15 mouse cellular contexts compared by ENCODE assay signal in genomic region chr1:165828173-165828572, GRCm38 (mm10). TPM values are rescaled to one million over a fixed set of nuclear protein-coding genes. Genes with fewer than 3 reads are reported as not detected.
DNase-seq lines count a peak whose midpoint lies in the region.
"Had no signal": no experiment of that assay in that cellular context is flagged by ENCODE, and none has a peak within 500 bp of the region (broad histone marks: within the 10 kb centered on the region; RNA-seq: fewer than 3 reads in every experiment).

No protein-coding gene starts in this region.

- DNase-seq in thymus, adult 18-20 months, result peak; percentile 48 to 67
- DNase-seq in thymus, postnatal 0 days (ENCODE audit: low spot score), result no peak
- DNase-seq in T-cell, adult 2 months (ENCODE audit: low spot score), result peak; percentile 52
- peak; percentile 60 for DNase-seq in naive thymus-derived CD4-positive, alpha-beta T cell, adult 2 months (ENCODE audit: low read depth)
- DNase-seq in layer of hippocampus, postnatal 25 days (ENCODE audit: extremely low spot score in 1 of 2, low spot score in 1 of 2), result no peak
- DNase-seq in frontal cortex, postnatal 10 days (ENCODE audit: low spot score in 2 of 2), result no peak
- DNase-seq in cerebellum, adult 8-10 months, result no peak
- DNase-seq: adrenal gland, adult 8-10 months; adrenal gland, postnatal 36 days; cerebellum, adult 2 months; cerebellum, postnatal 14 days; embryo, embryonic 11 days; gastrocnemius, postnatal 10 days; heart, adult 18-20 months; heart, postnatal 14 days had no signal

RNA-seq across cellular contexts. Expression of gene Cd247, which starts 39.7 kb away (rescaled TPM):
- 282 TPM in 2 replicates for polyA plus RNA-seq in thymus, postnatal 0 days (2015; fragmentation: Nextera tagmentation; extraction: Ambion mirVana)
- total RNA-seq in layer of hippocampus, postnatal 25 days (2021), result not detected

Comparison
In these comparisons a context has a peak if more than half of its experiments do, and no peak if none do; other contexts are left out.
1. DNase-seq: peak in thymus, adult 18-20 months (2 of 2), T-cell, adult 2 months (single experiment) and naive thymus-derived CD4-positive, alpha-beta T cell, adult 2 months (single experiment); none in thymus, postnatal 0 days (single experiment), layer of hippocampus, postnatal 25 days (0 of 2), frontal cortex, postnatal 10 days (0 of 2) and cerebellum, adult 8-10 months (single experiment).